Mouse (Mus musculus) cerebellum, adult 2 months (tissue): ENCODE results near the gene Plppr1.

Source experiments
- CTCF ChIP-seq: fragments of 200-500 bp; IDR thresholded peaks from 2 replicates; pipeline ENCODE4 v1.5.1; 2011; ENCODE audit warnings: low read depth, mild to moderate bottlenecking, control low read depth, low read length, moderate library complexity, borderline replicate concordance; ENCODE audit not compliant: insufficient read depth
- POLR2A ChIP-seq: fragments of 200-500 bp; IDR thresholded peaks from 2 replicates; pipeline ENCODE4 v1.6.1; 2011; ENCODE audit warnings: low read length, control low read depth, borderline replicate concordance; ENCODE audit not compliant: insufficient read depth

GRCm38 (mm10) chr4:49099448-49099847, 40.4 kb downstream of the Plppr1 start:
- TF ChIP-seq CTCF (no peak), POLR2A (no peak)
